Mouse (Mus musculus): ENCODE measurements around the gene Prss8.

GRCm38 (mm10) chr7:127876041-127876466 lies 53.9 kb downstream of the Prss8 start, which contains the start of gene Zfp646:
- TF ChIP-seq CTCF (IDR thresholded peaks at IDR 0.05; ENCODE audit: low read depth) (no peak), EP300 (IDR thresholded peaks at IDR 0.05; ENCODE audit: low read depth) (no peak; the same call in 1 of the 2 replicates)
